Mouse (Mus musculus): Measurements from ENCODE around the gene Gm40460. TPM values are rescaled to one million over a fixed set of nuclear protein-coding genes. Genes with fewer than 3 reads are reported as not detected.
"Not testable (repeated sequence)": the region's sequence is repeated elsewhere in the genome, so short reads cannot be mapped to it uniquely, and the experiment has no call there.

Gene Gm40460
- polyA plus RNA-seq, 1 experiment, result not detected

DNA sequence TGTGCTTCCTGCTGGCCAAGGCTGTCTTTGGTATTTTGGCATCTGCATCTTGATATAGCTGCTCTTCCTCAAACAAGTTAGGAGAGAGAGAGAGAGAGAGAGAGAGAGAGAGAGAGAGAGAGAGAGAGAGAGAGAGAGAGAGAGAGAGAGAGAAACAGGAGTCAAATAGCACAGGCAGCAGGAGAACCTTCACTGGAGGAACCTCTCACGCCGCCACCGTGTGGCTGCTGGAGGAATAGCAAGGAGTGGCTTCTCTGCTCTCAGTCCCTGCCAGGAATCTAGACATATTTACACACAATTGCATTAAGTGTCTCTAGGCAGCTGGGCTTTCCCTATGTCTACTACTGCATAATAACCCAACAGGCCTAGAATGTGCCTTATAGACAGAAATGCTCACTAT lies 37.3 kb upstream of the Gm40460 start:
- peak; percentile 53; the same call in 1 of the 2 replicates for TF ChIP-seq CTCF (IDR thresholded peaks at IDR 0.05; ENCODE audit: extremely low read depth, insufficient read length, insufficient replicate concordance, low read depth, low read length)
- 0% methylated on average over 3 of the region's 3 CpGs for WGBS

GRCm38 (mm10) chr7:142274263-142274662 lies 33.4 kb upstream of the Gm40460 start, which contains the start of gene Gm4559:
Gene Gm4559, minus strand, starts transcription at chr7:142274363.
- H3K36me3 ChIP-seq (ENCODE audit: control insufficient read depth, insufficient read depth, low read length); H3K4me3 ChIP-seq (ENCODE audit: low read depth, low read length); H3K27me3 ChIP-seq (ENCODE audit: control insufficient read depth, insufficient read depth, low read length); H3K4me1 ChIP-seq (ENCODE audit: control insufficient read depth, insufficient read depth, insufficient read length, low read length); H3K27ac ChIP-seq (ENCODE audit: insufficient read depth, low read depth, low read length): not testable (repeated sequence)

More for the DNA sequence above, 37.3 kb upstream of the Gm40460 start:
- not testable (repeated sequence) for H3K4me3 ChIP-seq (ENCODE audit: low read depth, low read length); H3K27me3 ChIP-seq (ENCODE audit: control insufficient read depth, insufficient read depth, low read length); H3K4me1 ChIP-seq (ENCODE audit: control insufficient read depth, insufficient read depth, insufficient read length, low read length); H3K27ac ChIP-seq (ENCODE audit: insufficient read depth, low read depth, low read length); H3K36me3 ChIP-seq (ENCODE audit: control insufficient read depth, insufficient read depth, low read length)

- H3K27ac ChIP-seq (ENCODE audit: insufficient read depth, low read depth, low read length); H3K36me3 ChIP-seq (ENCODE audit: control insufficient read depth, insufficient read depth, low read length); H3K4me3 ChIP-seq (ENCODE audit: low read depth, low read length); H3K27me3 ChIP-seq (ENCODE audit: control insufficient read depth, insufficient read depth, low read length); H3K4me1 ChIP-seq (ENCODE audit: control insufficient read depth, insufficient read depth, insufficient read length, low read length): not testable (repeated sequence)
- 47% methylated on average over 1 of the region's 1 CpGs for WGBS
Observed at GRCm38 (mm10) chr7:142258254-142258653, 17.4 kb upstream of the Gm40460 start, which contains the start of gene Gm2431. Gene Gm2431, minus strand, starts transcription at chr7:142258354.

DNA sequence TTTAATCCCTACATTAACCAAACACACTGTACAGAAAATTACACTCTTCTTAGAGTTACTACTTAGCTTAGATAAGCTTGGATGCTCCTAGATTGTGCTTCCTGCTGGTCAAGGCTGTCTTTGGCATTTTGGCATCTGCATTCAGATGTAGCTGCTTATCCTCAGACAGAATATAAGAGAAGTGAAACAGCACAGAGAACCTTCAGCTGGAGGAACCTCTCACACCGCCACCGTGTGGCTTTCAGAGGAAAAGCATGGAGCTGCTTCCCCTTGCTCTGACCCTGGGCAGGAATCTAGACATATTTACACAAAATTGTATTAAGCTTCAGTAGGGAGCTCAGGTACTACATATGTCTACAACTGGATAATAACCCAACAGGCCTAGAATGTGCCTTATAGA lies 14.6 kb upstream of the Gm40460 start:
- Histone ChIP-seq H3K4me1 (ENCODE audit: control insufficient read depth, insufficient read depth, insufficient read length, low read length) (no peaks in the 10 kb centered on the region), H3K27me3 (ENCODE audit: control insufficient read depth, insufficient read depth, low read length) (no peaks in the 10 kb centered on the region), H3K36me3 (ENCODE audit: control insufficient read depth, insufficient read depth, low read length) (no peaks in the 10 kb centered on the region), H3K4me3 (ENCODE audit: low read depth, low read length) (no peak overlapping the region), H3K27ac (ENCODE audit: insufficient read depth, low read depth, low read length) (no peak overlapping the region)
- TF ChIP-seq POLR2A (IDR thresholded peaks at IDR 0.05; ENCODE audit: low read depth, low read length) (no peak), CTCF (IDR thresholded peaks at IDR 0.05; ENCODE audit: extremely low read depth, insufficient read length, insufficient replicate concordance, low read depth, low read length) (peak; percentile 68; the same call in 1 of the 2 replicates)
- 1% methylated on average over 2 of the region's 2 CpGs for WGBS

GRCm38 (mm10) chr7:142249824-142250223 lies 8.9 kb upstream of the Gm40460 start:
- no peaks in the 10 kb centered on the region; the same call in 1 of the 2 replicates for H3K4me1 ChIP-seq (ENCODE audit: control insufficient read depth, insufficient read depth, insufficient read length, low read length)
- no peaks in the 10 kb centered on the region for H3K27me3 ChIP-seq (ENCODE audit: control insufficient read depth, insufficient read depth, low read length)
- H3K27ac ChIP-seq (ENCODE audit: insufficient read depth, low read depth, low read length), result no peak overlapping the region
- 0% methylated on average over 1 of the region's 1 CpGs for WGBS
- no peak overlapping the region for H3K4me3 ChIP-seq (ENCODE audit: low read depth, low read length)
- H3K36me3 ChIP-seq (ENCODE audit: control insufficient read depth, insufficient read depth, low read length), result no peaks in the 10 kb centered on the region
- TF ChIP-seq CTCF (IDR thresholded peaks at IDR 0.05; ENCODE audit: extremely low read depth, insufficient read length, insufficient replicate concordance, low read depth, low read length) (peak; percentile 59; the same call in 1 of the 2 replicates), POLR2A (IDR thresholded peaks at IDR 0.05; ENCODE audit: low read depth, low read length) (no peak)

GRCm38 (mm10) chr7:142231540-142231939 lies 9.3 kb downstream of the Gm40460 start:
- Histone ChIP-seq H3K4me1 (ENCODE audit: control insufficient read depth, insufficient read depth, insufficient read length, low read length) (peaks cover 14% of the 10 kb centered on the region), H3K27ac (ENCODE audit: insufficient read depth, low read depth, low read length) (peak overlapping the region; percentile 88)
- WGBS, result 13% methylated on average over 1 of the region's 1 CpGs

GRCm38 (mm10) chr7:142229871-142230270 lies 11.0 kb downstream of the Gm40460 start, which contains the start of gene Krtap5-5:
Gene Krtap5-5, minus strand, starts transcription at chr7:142229971.
- H3K27me3 ChIP-seq (ENCODE audit: control insufficient read depth, insufficient read depth, low read length); H3K4me3 ChIP-seq (ENCODE audit: low read depth, low read length); H3K36me3 ChIP-seq (ENCODE audit: control insufficient read depth, insufficient read depth, low read length): not testable (repeated sequence)
- peak within 1 kb of the TSS; percentile 30 for H3K27ac ChIP-seq (ENCODE audit: insufficient read depth, low read depth, low read length)
- WGBS, result 60% methylated on average over 3 of the region's 3 CpGs
- peaks cover 14% of the 10 kb centered on the region for H3K4me1 ChIP-seq (ENCODE audit: control insufficient read depth, insufficient read depth, insufficient read length, low read length)

More at GRCm38 (mm10) chr7:142231540-142231939, 9.3 kb downstream of the Gm40460 start:
- Histone ChIP-seq H3K27me3 (ENCODE audit: control insufficient read depth, insufficient read depth, low read length) (no peaks in the 10 kb centered on the region), H3K36me3 (ENCODE audit: control insufficient read depth, insufficient read depth, low read length) (no peaks in the 10 kb centered on the region), H3K4me3 (ENCODE audit: low read depth, low read length) (no peak overlapping the region)
- TF ChIP-seq CTCF (IDR thresholded peaks at IDR 0.05; ENCODE audit: extremely low read depth, insufficient read length, insufficient replicate concordance, low read depth, low read length) (no peak), POLR2A (IDR thresholded peaks at IDR 0.05; ENCODE audit: low read depth, low read length) (no peak)

DNA sequence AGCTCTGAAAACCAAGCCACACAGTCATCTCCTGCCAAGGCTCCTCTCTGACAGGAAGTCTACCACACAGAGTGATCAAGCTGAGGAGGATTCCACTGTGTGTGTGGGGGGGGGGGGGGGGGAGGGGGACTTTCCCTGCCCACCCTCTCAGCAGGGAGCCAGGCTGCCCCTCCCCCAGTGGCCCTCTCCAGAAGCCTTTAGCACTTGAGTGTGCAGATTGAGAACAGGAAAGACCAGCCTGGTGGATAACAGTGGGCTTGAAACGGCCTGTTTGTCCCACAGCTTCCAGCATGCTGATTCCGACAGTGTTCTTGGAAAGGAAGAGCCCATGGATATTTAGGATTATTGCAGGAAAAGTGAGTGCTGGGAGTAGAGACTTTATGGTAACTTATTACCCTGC lies 16.4 kb downstream of the Gm40460 start:
- Histone ChIP-seq H3K36me3 (ENCODE audit: control insufficient read depth, insufficient read depth, low read length) (no peaks in the 10 kb centered on the region), H3K4me1 (ENCODE audit: control insufficient read depth, insufficient read depth, insufficient read length, low read length) (peaks cover 2% of the 10 kb centered on the region; the same call in 1 of the 2 replicates), H3K27me3 (ENCODE audit: control insufficient read depth, insufficient read depth, low read length) (no peaks in the 10 kb centered on the region), H3K4me3 (ENCODE audit: low read depth, low read length) (no peak overlapping the region), H3K27ac (ENCODE audit: insufficient read depth, low read depth, low read length) (no peak overlapping the region)
- WGBS, result 53% methylated on average over 2 of the region's 2 CpGs
- TF ChIP-seq CTCF (IDR thresholded peaks at IDR 0.05; ENCODE audit: extremely low read depth, insufficient read length, insufficient replicate concordance, low read depth, low read length) (no peak), POLR2A (IDR thresholded peaks at IDR 0.05; ENCODE audit: low read depth, low read length) (no peak)

GRCm38 (mm10) chr7:142212136-142212535 lies 28.7 kb downstream of the Gm40460 start:
- not testable (repeated sequence) for H3K27me3 ChIP-seq (ENCODE audit: control insufficient read depth, insufficient read depth, low read length); H3K27ac ChIP-seq (ENCODE audit: insufficient read depth, low read depth, low read length); H3K4me3 ChIP-seq (ENCODE audit: low read depth, low read length); H3K36me3 ChIP-seq (ENCODE audit: control insufficient read depth, insufficient read depth, low read length); H3K4me1 ChIP-seq (ENCODE audit: control insufficient read depth, insufficient read depth, insufficient read length, low read length)
- 58% methylated on average over 1 of the region's 1 CpGs for WGBS

Data from small intestine, adult 2 months (tissue).